Mouse (Mus musculus) erythroblast, adult 5-6 weeks (primary cell): ENCODE results near the gene Cer1. TPM values are rescaled to one million over a fixed set of nuclear protein-coding genes. Genes with fewer than 3 reads are reported as not detected.

Source experiments
- total RNA-seq, 2 experiments: library from RNA; stranded (forward) in 1 of 2; stranded (reverse) in 1 of 2; fragments of 150-400 nt in 1 of 2; fragments of 200-764, 138-1000 nt in 1 of 2; gene quantifications; 2 replicates each; pipeline versions ENCODE4 v1.2.3 to v1.2.4; 2015 to 2017; ENCODE audit warnings: low replicate concordance in 2 of 2

Gene Cer1
- total RNA-seq, 2 experiments from 2014 or later, result not detected

Other genes with a start within 250 kb of the Cer1 start
- not detected in 2 replicates for gene Nfib, start 179.4 kb downstream of the Cer1 start, total RNA-seq (2015; ENCODE audit: low replicate concordance)
- not detected in 2 replicates for gene Nfib, start 179.4 kb downstream of the Cer1 start, total RNA-seq (2017; ENCODE audit: low replicate concordance)
- 3.6 and 6.3 TPM in 2 replicates for gene Zdhhc21, start 25.2 kb downstream of the Cer1 start, total RNA-seq (2015; ENCODE audit: low replicate concordance)
- 2.5 and 3.9 TPM in 2 replicates for gene Zdhhc21, start 25.2 kb downstream of the Cer1 start, total RNA-seq (2017; ENCODE audit: low replicate concordance)
- not detected in 2 replicates for gene Frem1, start 167.2 kb upstream of the Cer1 start, total RNA-seq (2015; ENCODE audit: low replicate concordance)
- gene Frem1, start 167.2 kb upstream of the Cer1 start, total RNA-seq (2017; ENCODE audit: low replicate concordance), result not detected in 2 replicates